Mouse (Mus musculus): ENCODE results near the gene Tox4. TPM values are rescaled to one million over a fixed set of nuclear protein-coding genes. Genes with fewer than 3 reads are reported as not detected.
"Not testable (repeated sequence)": the region's sequence is repeated elsewhere in the genome, so short reads cannot be mapped to it uniquely, and the experiment has no call there.

Gene Tox4
- total RNA-seq, 1 experiment from 2014 or later: 61.0 TPM

DNA sequence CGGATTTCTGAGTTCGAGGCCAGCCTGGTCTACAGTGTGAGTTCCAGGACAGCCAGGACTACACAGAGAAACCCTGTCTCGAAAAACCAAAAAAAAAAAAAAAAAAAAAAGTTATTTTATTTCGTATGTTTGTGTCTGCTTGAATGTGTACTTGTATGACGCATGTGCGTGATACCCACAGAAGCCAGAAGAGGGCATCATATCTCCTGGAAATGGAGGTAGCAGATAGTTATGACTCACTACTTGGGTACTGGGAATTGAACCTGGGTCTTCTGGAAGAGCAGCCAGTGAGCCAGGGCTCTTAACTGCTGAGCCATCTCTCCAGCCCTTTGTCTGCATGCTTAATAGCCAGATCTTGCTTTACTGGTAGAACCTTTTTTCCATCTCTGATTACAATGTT, 31.4 kb downstream of the Tox4 start:
- not testable (repeated sequence) for ATAC-seq (ENCODE audit: extremely low read depth, insufficient number of reproducible peaks, low FRiP score, poor library complexity, severe bottlenecking)

DNA sequence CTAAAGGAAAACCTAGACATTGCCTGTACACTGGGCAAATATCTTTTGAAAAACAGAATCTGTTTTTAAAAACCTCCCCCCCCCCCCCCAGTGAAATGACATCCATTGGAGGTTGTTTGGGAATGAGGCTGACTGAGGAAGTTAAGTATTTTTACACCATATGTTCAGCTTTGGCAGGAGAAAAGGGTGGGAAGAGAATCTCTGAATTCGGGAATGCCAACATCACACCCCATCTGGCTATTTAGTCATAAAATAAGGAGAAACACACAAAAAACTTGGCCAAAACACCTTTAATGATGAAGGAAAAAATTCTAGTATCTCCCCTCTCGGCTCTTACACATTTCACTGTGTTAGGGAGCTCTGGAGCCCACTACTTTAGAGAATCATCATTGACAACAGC, 32.0 kb downstream of the Tox4 start:
- no peak for ATAC-seq (ENCODE audit: extremely low read depth, insufficient number of reproducible peaks, low FRiP score, poor library complexity, severe bottlenecking)

DNA sequence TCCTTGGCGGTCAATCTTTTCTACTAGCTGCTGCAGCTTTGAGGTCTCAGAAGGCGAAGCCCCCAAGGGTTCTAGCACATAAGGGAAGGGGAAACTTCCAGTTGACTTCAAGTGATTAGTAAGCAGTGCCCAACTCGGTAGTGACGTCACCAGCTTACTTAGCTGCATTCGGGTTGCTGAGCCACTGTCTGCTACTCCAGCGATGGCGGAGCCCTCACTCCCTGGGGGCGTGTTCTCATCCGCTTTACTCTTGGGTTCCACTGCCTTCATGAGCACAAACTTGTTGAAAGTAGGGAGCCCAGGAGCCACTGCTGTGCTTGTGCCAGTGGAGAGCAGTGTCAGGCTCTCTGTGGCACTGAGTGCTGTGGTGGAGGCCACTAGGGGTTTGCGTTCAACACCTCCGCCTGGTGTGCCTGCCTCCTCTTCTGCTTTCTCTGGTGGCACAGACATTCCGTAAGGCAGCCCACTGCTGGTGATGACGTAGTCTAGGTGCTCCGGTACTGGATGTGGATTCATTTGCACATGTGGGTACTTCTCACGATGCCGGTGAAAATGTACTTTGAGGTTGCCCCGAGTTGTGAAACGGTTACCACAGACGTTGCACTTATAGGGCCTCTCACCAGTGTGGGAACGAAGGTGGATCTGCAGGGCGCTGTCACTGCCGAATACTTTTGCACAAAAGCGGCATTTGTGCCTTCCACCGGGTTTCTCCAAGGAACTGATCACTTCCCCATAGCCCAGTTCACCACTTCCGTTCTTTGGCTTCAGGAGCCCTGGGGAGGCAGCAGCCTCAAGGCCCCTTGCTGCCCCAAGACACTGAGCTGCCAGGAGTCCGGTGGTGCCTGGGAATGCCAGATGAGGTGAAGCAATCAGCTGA, 35.2 kb downstream of the Tox4 start:
- peak; percentile 8; the same call in 1 of the 2 replicates for ATAC-seq (ENCODE audit: extremely low read depth, insufficient number of reproducible peaks, low FRiP score, poor library complexity, severe bottlenecking)

DNA sequence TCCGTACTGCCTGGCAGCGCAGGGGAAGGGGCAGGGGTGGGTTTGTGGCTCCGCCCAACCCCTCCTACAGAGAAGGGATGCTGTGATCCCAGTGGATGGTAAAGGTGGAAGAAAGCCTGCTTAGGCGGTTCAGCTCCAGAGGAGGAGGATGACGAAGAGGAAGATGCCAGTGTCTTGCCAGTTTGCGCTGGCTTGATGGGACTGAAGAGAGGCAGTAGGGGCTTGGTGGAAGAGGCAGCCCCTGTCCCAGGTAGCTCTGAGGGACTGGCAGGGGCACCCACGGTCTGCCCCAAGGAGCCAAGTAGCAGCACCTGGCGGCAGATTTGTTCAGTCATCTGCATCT, 35.8 kb downstream of the Tox4 start:
- ATAC-seq (ENCODE audit: extremely low read depth, insufficient number of reproducible peaks, low FRiP score, poor library complexity, severe bottlenecking): no peak

DNA sequence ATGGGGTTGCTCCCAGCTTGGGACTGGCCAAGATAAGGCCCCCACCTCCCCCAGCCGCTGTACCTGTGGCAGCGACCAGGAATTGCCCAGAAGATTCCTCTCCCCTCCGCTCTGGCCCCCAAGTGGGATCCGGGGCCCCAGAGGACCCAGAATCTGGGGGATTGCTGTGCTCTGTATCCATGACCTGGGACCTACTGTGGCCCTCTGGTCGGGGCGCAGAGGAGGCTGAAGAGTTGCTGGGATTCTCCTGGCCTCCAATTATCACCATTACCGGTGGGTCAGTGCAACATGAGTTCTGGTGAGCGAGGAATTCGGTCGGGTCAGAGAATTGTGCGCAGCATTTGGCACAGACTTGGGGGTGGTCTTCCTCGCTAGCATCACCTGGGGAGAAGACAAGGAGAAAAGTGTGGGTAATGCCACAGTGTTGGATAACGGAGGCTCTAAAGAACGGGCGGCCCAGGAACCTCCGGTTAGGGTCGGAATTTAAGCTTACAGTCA, 36.4 kb downstream of the Tox4 start:
- no peak for ATAC-seq (ENCODE audit: extremely low read depth, insufficient number of reproducible peaks, low FRiP score, poor library complexity, severe bottlenecking)

DNA sequence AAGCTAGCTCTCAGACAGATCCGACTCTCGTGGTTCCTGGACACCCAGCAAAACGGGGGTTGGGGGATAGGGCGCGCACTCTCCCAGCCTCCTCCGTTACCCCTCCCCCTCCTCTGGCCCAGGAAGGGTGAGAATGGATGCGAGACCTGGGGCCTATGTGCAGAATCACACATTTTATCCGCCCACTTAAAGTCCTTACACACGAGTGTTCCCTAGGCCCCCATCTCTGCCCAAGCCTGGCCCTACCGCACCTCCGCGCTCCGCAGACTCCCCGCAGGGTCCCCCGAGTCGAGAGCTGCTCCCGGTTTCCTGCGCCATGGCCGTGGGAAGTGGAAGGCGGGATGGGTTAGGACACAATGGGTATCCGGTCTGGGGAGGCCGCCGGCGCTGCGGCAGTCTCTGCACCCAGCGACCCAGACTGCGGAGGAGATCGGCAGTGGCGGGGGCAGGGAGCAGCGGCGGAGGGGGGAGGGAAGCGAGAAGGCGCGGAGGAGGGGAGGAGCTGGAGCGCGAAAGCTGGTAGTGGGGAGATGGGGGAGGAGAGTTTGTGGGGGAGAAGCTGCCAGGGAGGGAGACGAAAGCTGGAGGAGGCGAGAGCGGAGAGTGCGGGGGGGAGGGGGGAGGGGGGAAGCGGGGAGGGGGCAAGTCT, 37.0 kb downstream of the Tox4 start:
- peak; percentile 35 for ATAC-seq (ENCODE audit: extremely low read depth, insufficient number of reproducible peaks, low FRiP score, poor library complexity, severe bottlenecking)

DNA sequence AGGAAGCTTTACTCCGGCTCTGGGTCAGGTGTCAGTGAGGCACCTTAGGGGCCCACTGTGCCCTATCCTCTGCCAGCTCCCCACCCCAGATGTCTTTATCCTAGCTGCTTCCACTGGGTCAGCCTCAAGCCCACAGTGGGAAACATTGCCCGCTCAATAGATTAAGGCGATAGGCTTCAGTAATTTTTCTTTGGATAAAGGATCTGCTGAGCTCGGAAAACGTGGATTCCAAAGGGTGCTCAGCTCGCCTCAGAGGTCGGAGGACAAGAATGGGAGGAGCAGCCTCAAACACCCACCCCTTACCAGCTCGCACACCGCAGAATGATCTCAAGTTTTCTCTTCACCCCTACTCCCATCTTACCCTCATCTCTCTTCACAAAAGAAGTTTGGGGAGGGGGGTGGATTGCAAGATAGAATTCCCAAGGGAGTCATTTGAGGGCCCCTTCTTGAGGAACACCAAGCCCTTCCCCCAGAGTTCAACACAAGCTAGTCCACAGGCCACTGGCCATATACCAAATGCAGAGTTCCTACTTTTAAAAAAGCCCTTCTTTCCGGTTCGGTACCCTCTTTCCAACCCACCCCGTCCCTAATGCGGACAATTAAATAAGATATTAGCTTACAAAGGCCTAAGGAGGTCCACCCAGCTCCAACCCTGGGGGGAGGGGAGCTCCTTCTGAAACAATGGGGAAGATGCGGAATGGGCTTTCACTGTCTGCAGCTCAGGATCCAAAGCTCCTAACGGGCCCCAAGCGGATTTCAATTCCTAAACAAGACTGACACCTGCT, 37.7 kb downstream of the Tox4 start:
- ATAC-seq (ENCODE audit: extremely low read depth, insufficient number of reproducible peaks, low FRiP score, poor library complexity, severe bottlenecking): no peak

DNA sequence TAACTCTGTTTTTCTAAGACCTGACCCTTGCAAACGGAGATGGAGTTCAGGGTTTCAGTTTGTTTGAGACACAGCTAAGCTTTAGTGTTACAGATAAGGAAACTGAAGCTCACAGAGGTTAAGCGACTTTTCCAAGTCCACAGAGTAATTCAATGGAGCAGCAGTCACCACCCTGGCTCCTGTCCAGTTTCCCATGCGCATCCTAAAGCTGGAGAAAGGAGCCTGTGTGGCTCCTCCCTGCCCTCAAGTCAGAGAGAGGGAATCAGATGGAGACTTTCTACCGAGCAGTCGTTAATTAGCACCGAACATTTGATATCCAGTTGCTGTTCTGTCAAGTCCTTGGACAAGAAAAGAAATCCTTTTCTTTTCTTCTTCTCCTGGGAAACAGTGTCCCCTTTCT, 40.4 kb downstream of the Tox4 start:
- no peak for ATAC-seq (ENCODE audit: extremely low read depth, insufficient number of reproducible peaks, low FRiP score, poor library complexity, severe bottlenecking)

DNA sequence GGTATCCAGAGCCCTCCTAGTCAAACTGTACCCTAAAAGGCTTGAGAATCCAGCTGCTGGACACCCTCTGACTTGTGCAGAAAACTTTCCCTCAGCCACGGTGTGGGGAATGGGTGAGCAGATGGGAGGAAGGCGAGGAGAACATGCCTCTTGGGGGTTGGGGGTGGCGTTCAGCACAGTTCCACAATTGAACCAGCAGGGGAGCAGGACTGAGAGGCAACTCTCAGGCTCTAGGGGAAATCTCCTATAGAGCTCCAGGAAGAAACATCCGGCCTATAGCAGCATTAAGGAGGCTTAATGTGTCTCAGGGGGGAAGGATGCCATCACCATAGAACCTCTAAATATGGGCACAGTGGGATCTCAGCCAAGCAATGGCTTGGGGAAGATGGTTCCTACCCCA, 46.9 kb downstream of the Tox4 start:
- no peak for ATAC-seq (ENCODE audit: extremely low read depth, insufficient number of reproducible peaks, low FRiP score, poor library complexity, severe bottlenecking)

DNA sequence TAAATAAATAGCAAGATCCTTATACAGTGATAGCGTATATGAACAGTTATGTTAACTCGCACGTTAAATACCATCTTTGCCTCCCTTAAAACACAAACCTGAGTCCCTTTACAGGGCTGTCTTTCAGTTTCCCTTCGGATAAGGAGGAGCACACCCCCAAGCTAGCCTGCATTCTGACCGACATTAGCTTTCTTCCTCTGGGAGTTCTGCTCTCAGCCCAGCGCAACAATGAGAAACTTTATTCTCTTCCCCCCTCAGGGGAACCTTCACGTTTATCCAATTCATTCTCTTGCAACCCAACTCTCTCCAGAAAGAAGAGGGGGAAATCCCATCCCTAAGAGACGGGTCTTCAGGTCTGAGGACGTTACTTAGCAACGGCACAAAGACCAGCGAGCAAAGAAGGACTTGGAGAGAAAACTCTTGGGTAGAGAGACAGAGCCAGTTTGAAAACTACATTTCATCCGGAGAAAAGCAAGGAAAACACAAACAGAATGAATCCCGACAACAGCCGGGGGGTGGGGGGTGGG, 48.5 kb downstream of the Tox4 start:
- ATAC-seq (ENCODE audit: extremely low read depth, insufficient number of reproducible peaks, low FRiP score, poor library complexity, severe bottlenecking): no peak

DNA sequence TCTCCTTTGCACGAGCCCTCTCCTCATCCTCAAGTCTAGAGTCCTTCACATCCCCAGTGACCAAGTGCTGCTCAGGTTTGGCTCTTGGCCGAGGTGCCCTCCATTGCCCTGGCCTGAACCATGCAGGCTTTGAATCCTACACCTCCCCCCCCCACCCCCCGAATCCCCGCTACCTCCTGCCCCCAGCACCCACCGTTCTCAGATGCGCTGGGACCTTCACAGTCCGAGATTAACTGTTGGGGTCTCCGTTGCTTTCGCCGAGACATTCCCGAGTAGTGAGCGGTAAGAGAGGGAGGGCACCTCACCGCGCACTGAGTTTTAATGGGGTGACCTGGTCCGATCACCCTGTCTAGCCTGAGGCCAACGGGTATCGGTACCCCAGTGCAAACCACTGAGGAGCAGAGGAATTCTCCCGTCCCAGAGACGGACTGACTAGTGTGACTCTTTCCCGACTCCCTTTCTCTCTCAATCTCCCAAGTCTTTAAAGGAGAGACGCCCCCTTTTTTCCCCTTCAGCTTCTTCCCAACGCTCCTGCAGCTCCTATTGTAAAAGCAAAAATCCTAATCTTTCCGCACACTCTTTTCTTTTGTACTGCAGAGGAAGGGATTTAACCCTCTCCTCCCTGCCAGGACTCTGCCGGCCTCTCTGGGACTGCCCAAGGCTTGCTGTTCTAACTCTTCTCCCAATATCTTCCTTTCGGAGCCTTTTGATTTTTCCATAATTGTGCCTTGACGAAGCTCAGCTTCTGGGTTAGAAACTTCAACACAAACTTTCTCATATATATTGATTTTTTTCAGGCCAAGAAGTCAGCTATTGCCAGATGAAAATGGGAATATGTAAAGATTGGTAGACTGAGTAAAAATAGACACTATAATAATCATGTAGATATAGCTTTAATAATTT, 49.2 kb downstream of the Tox4 start, which contains the start of gene Sall2:
TSS of gene Sall2 (minus strand) at position 853 of the 903 bp plus-strand sequence.
- no peak for ATAC-seq (ENCODE audit: extremely low read depth, insufficient number of reproducible peaks, low FRiP score, poor library complexity, severe bottlenecking)

DNA sequence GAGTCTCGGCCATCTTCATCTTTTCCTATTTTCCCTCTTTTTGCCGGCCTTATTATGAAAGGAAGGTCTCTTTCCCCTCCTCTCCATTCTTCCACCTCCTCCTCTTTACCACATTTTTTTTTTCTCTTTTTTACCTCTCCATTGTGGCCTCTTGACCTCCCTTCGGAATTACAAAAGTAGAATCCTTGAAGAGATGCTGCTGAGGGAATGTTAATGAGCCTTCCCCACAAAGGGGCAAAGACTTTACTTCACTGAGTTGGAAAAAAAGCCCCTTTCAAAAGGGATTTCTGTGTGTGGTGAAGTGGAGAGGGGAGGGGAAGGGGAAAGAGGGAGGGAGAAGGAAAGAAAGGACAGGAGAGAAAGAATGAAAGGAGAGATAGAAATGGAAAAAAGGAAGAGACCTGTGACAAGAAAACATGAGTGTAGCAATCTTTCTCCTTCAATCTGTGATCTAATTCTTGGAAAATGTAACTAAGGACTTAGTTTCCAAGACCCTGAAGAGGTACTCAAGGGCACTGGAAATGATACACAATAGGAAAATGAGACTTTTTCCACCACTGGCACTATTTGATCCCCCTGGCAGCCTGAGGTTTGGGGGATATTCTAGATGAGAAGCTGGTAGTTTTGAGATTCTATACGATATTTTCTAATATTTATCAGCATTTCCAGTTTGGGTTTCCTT, 52.3 kb downstream of the Tox4 start:
- ATAC-seq (ENCODE audit: extremely low read depth, insufficient number of reproducible peaks, low FRiP score, poor library complexity, severe bottlenecking): no peak

DNA sequence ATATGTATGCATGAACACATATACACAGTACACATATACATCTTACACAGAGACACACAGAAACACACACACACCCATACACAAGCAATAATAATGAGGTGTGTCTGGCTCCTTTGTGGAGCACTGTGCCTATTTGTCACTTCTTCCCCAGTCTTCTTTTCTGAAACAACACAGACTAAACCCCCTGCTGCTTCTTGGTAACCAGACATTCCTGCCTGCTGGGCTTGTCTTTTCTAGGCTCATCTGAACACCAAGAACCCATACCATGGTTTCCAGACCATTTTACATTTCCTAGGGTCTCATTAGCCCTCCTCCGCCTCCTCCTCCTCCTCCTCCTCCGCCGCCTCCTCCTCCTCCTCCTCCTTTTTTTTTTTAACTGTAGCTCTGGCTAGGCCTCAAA, 53.2 kb downstream of the Tox4 start:
- ATAC-seq (ENCODE audit: extremely low read depth, insufficient number of reproducible peaks, low FRiP score, poor library complexity, severe bottlenecking): no peak

DNA sequence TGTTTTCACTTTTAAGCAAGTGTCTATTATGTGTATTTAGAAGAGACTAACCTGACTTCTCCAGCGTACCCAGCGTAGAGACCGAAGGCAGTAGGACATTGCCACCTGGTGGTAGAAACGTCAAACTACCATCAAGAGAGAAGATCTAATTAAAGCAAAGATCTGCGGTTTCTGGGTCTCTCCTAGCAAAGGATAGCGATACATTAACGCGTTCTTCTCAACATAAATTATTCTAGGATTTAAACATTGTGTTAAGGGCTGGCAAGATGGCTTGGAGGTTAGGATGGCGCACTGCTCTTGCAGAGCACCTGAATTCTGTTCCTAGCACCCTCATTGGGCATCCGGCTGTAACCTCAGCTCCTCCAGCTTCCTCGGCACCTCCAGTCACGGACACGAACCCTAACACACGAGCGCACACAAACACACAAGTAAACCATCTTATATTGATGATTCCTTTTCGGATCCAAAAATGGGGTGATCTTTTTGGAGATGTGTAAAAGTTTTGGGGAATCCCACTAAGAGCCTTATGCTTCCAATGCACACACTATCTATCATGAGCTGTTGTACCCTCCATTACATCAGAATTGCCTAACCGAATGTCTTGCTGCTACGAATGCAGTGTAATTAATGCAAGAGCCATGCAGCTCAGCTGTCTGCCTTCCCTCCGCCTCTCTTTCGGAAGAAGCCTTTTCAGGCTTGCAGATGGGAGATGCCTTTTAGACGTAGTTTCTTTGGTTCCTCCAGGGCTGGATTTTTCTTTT, 60.0 kb downstream of the Tox4 start:
- peak; percentile 86; the same call in 1 of the 2 replicates for ATAC-seq (ENCODE audit: extremely low read depth, insufficient number of reproducible peaks, low FRiP score, poor library complexity, severe bottlenecking)

DNA sequence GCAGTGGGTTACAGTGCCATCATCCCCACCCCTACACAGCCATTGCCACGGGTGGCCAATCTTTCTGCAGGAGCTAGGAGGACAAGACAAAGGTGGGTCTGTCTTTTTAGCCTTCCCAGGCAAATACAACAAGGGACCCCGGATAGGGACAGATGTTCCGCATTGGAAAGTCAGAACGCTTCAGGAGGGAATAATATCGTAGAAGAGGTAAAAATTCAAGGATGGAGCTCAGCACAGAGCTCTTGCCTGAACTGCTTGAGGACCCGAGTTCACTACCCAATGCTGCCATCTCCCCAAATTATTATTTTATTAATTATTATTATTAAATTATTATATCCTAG, 60.5 kb downstream of the Tox4 start:
- no peak for ATAC-seq (ENCODE audit: extremely low read depth, insufficient number of reproducible peaks, low FRiP score, poor library complexity, severe bottlenecking)
